ENCODE assay signal across 8 mouse cellular contexts in the genomic region with DNA sequence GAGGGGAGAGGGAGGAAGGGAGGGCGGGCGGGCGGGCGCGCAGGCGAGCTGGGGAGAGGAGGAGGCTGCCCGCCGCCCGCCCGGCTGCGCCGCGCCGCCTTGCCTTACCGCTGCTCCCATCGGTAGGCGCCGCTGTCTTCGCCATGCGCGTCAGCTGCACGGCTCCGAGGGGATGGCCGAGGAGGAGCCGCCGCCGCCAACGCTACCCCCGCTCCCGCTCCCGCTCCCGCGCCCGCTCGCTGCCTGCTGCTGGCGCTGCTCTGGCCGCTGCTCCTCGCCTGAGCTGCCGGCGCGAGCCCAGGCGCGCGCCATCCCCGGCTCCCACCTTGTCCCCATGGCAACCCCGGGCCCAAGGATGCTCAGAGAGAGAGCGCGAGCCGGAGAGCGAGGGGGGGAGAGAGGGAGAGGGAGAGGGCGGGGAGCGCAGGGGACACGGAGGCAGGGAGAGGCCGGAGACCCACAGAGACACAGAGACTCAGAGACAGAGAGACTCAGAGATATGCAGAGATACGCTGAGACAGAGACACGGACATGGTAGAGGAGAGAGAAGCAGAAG. TPM values are rescaled to one million over a fixed set of nuclear protein-coding genes. Genes with fewer than 3 reads are reported as not detected.
A peak's percentile ranks its signal among the peaks of the same experiment; 100 is the strongest.
DNase-seq lines count a peak whose midpoint lies in the region; ATAC-seq and TF ChIP-seq lines count a peak whose summit lies in the region.

A gene (minus strand): TSS at position 121 of the 556 bp plus-strand sequence.

- WGBS in forebrain, embryonic 10.5 days = under 1% methylated on average over 49 of the region's 56 CpGs
- WGBS in heart, embryonic 14.5 days = under 1% methylated on average over 35 of the region's 56 CpGs
- WGBS in liver, embryonic 12.5 days (ENCODE audit: insufficient replicate concordance) = under 1% methylated on average over 51 of the region's 56 CpGs
- WGBS in stomach, embryonic 16.5 days = 1% methylated on average over 36 of the region's 56 CpGs

- peak; percentile 88 for DNase-seq in CD4-positive, CD25-positive, alpha-beta regulatory T cell, adult 2 months (ENCODE audit: low read depth, low spot score)
- peak; percentile 88 for DNase-seq in forebrain, embryonic 10.5 days (ENCODE audit: extremely low spot score, low spot score)
- DNase-seq in kidney, postnatal 25 days = peak; percentile 39 to 70

- peak within 1 kb of the TSS; percentile 72 for H3K4me2 ChIP-seq in heart, embryonic 14.5 days (ENCODE audit: low read length)
- H3K4me2 ChIP-seq in liver, embryonic 12.5 days = peak within 1 kb of the TSS; percentile 67
- peak within 1 kb of the TSS; percentile 24 for H3K4me2 ChIP-seq in myocyte (ENCODE audit: low read depth)
- peak within 1 kb of the TSS; percentile 85 for H3K4me2 ChIP-seq in stomach, embryonic 16.5 days (ENCODE audit: low read depth, low read length)

- peaks cover 100% of the 10 kb centered on the region for H3K27me3 ChIP-seq in forebrain, embryonic 10.5 days (ENCODE audit: poor library complexity, severe bottlenecking)
- peaks cover 99% of the 10 kb centered on the region for H3K27me3 ChIP-seq in heart, embryonic 14.5 days (ENCODE audit: control insufficient read depth, insufficient read depth, low read length)
- H3K27me3 ChIP-seq in liver, embryonic 12.5 days (replicated peaks) = peaks cover 99% of the 10 kb centered on the region
- peaks cover 68% of the 10 kb centered on the region for H3K27me3 ChIP-seq in myocyte (ENCODE audit: control insufficient read depth, insufficient read depth, insufficient read length)
- H3K27me3 ChIP-seq in stomach, embryonic 16.5 days (ENCODE audit: control insufficient read depth, insufficient read depth, low read length) = peaks cover 89% of the 10 kb centered on the region

- no peaks in the 10 kb centered on the region for H3K36me3 ChIP-seq in forebrain, embryonic 10.5 days (replicated peaks)
- H3K36me3 ChIP-seq in heart, embryonic 14.5 days (ENCODE audit: control insufficient read depth, insufficient read depth, low read length) = no peaks in the 10 kb centered on the region
- H3K36me3 ChIP-seq in liver, embryonic 12.5 days = no peaks in the 10 kb centered on the region
- H3K36me3 ChIP-seq in myocyte (ENCODE audit: control insufficient read depth, insufficient read depth) = no peaks in the 10 kb centered on the region
- H3K36me3 ChIP-seq in stomach, embryonic 16.5 days (ENCODE audit: control insufficient read depth, insufficient read depth, low read length) = no peaks in the 10 kb centered on the region

- no peak for TF ChIP-seq POLR2A in bone marrow macrophage, adult 2 months (IDR thresholded peaks at IDR 0.05; ENCODE audit: borderline replicate concordance, low read depth, low read length)
- no peak for TF ChIP-seq POLR2A in myocyte (IDR thresholded peaks at IDR 0.05; ENCODE audit: insufficient read length, low read depth)

- peak within 1 kb of the TSS; percentile 35 for H3K4me3 ChIP-seq in bone marrow macrophage, adult 2 months (ENCODE audit: insufficient read depth, low read length)
- H3K4me3 ChIP-seq in forebrain, embryonic 10.5 days = peak within 1 kb of the TSS; percentile 68
- H3K4me3 ChIP-seq in heart, embryonic 14.5 days (ENCODE audit: control insufficient read depth in 1 of 2, insufficient read depth in 1 of 2, low read depth in 1 of 2, low read length in 2 of 2) = peak within 1 kb of the TSS; percentile 39 to 50
- peak within 1 kb of the TSS; percentile 50 for H3K4me3 ChIP-seq in liver, embryonic 12.5 days
- no peak within 1 kb of the TSS for H3K4me3 ChIP-seq in myocyte
- H3K4me3 ChIP-seq in stomach, embryonic 16.5 days (replicated peaks; ENCODE audit: low read length) = peak within 1 kb of the TSS; percentile 51

- H3ac ChIP-seq in myocyte (ENCODE audit: control insufficient read depth, insufficient read length) = no peak within 1 kb of the TSS

- H3K9me3 ChIP-seq in forebrain, embryonic 10.5 days = no peaks in the 10 kb centered on the region
- no peaks in the 10 kb centered on the region for H3K9me3 ChIP-seq in heart, embryonic 14.5 days (ENCODE audit: control insufficient read depth, low read length)
- H3K9me3 ChIP-seq in liver, embryonic 12.5 days (replicated peaks) = no peaks in the 10 kb centered on the region
- H3K9me3 ChIP-seq in stomach, embryonic 16.5 days (replicated peaks; ENCODE audit: control insufficient read depth, low read length) = no peaks in the 10 kb centered on the region

- H3K27ac ChIP-seq in bone marrow macrophage, adult 2 months (ENCODE audit: insufficient read depth, low read depth, low read length) = no peak within 1 kb of the TSS
- H3K27ac ChIP-seq in forebrain, embryonic 10.5 days = peak within 1 kb of the TSS; percentile 87
- no peak within 1 kb of the TSS for H3K27ac ChIP-seq in heart, embryonic 14.5 days (replicated peaks in 1 of 2; ENCODE audit: control insufficient read depth in 1 of 2, insufficient read depth in 1 of 2, low read depth in 2 of 2, low read length in 2 of 2)
- H3K27ac ChIP-seq in liver, embryonic 12.5 days = no peak within 1 kb of the TSS
- no peak within 1 kb of the TSS for H3K27ac ChIP-seq in stomach, embryonic 16.5 days (ENCODE audit: low read length)

- H3K4me1 ChIP-seq in bone marrow macrophage, adult 2 months (ENCODE audit: control insufficient read depth, insufficient read depth, low read length) = no peaks in the 10 kb centered on the region; the same call in 1 of the 2 replicates
- H3K4me1 ChIP-seq in forebrain, embryonic 10.5 days = peaks cover 56% of the 10 kb centered on the region
- peaks cover 0 to 9% of the 10 kb centered on the region in 2 experiments; a peak in 1 of 4 replicates for H3K4me1 ChIP-seq in heart, embryonic 14.5 days (ENCODE audit: control insufficient read depth in 2 of 2, insufficient read depth in 2 of 2, low read length in 2 of 2)
- peaks cover 48% of the 10 kb centered on the region for H3K4me1 ChIP-seq in liver, embryonic 12.5 days
- H3K4me1 ChIP-seq in stomach, embryonic 16.5 days (ENCODE audit: control insufficient read depth, insufficient read depth, low read length) = peaks cover 16% of the 10 kb centered on the region

- ATAC-seq in heart, embryonic 14.5 days (ENCODE audit: insufficient number of reproducible peaks, insufficient read depth, low FRiP score, low read depth) = peak; percentile 62
- ATAC-seq in liver, embryonic 12.5 days = peak; percentile 45; the same call in 1 of the 2 replicates
- ATAC-seq in stomach, embryonic 16.5 days (ENCODE audit: insufficient read depth, low FRiP score) = peak; percentile 81; the same call in 1 of the 2 replicates

- H3K79me2 ChIP-seq in myocyte (ENCODE audit: control insufficient read depth, insufficient read depth) = no peaks in the 10 kb centered on the region

- TF ChIP-seq CTCF in bone marrow macrophage, adult 2 months (IDR thresholded peaks at IDR 0.05; ENCODE audit: low read depth, low read length) = no peak

- no peak within 1 kb of the TSS; the same call in 1 of the 2 replicates for H3K9ac ChIP-seq in heart, embryonic 14.5 days (ENCODE audit: low read length)
- H3K9ac ChIP-seq in liver, embryonic 12.5 days = no peak within 1 kb of the TSS
- peak within 1 kb of the TSS; percentile 60 for H3K9ac ChIP-seq in stomach, embryonic 16.5 days (ENCODE audit: low read length)

TF ChIP-seq in myocyte, 11 proteins besides CTCF, POLR2A, EP300 and RAD21:
- TF ChIP-seq TCF3 (IDR thresholded peaks at IDR 0.05; ENCODE audit: insufficient read length, low read depth) (no peak), USF1 (IDR thresholded peaks at IDR 0.05; ENCODE audit: low read depth) (no peak), MYOD1 (IDR thresholded peaks at IDR 0.05; ENCODE audit: control insufficient read depth in 1 of 3, insufficient read length in 2 of 3, low read depth in 2 of 3) (peak in 2 of 3 experiments; percentile 33 to 34), MYOG (IDR thresholded peaks at IDR 0.05; ENCODE audit: control insufficient read depth in 1 of 3, insufficient read depth in 1 of 3, insufficient read length in 2 of 3, low read depth in 2 of 3) (peak in 1 of 3 experiments; percentile 36)

RNA-seq across cellular contexts. Expression of the gene that starts here (rescaled TPM):
- 105 and 121 TPM in 2 replicates for polyA plus RNA-seq in bone marrow macrophage, adult 2 months (2012; ENCODE audit: insufficient read depth, insufficient read length, missing spikeins)
- 5.5 and 7.0 TPM in 2 replicates for polyA plus RNA-seq in forebrain, embryonic 10.5 days (2016; fragmentation: Nextera tagmentation; extraction: Ambion mirVana)
- 0.50 and 0.71 TPM in 2 replicates for polyA plus RNA-seq in heart, embryonic 14.5 days (2014; fragmentation: Nextera tagmentation; extraction: Ambion mirVana)
- polyA plus RNA-seq in liver, embryonic 12.5 days (2016; fragmentation: Nextera tagmentation; extraction: Ambion mirVana) = 1.9 TPM in 2 replicates
- 0.01 TPM for polyA plus RNA-seq in myocyte (2012; fragmentation: generic; extraction: Trizol)
- 1.4 TPM in 2 replicates for polyA plus RNA-seq in stomach, embryonic 16.5 days (2015; fragmentation: Nextera tagmentation; extraction: Ambion mirVana)

Comparison
In these comparisons a context has a peak if more than half of its experiments do, and no peak if none do; other contexts are left out.
1. RNA of the gene that starts here (polyA plus RNA-seq): 105 to 121 TPM in bone marrow macrophage, adult 2 months; 5.5 to 7.0 TPM in forebrain, embryonic 10.5 days, 1.9 TPM in liver, embryonic 12.5 days, 1.4 TPM in stomach, embryonic 16.5 days, 0.50 to 0.71 TPM in heart, embryonic 14.5 days and 0.01 TPM in myocyte (single experiment); every median in the first group is over 10 times any median in the second.
2. Peak in ATAC-seq, H3K4me3 ChIP-seq and H3K4me2 ChIP-seq in heart, embryonic 14.5 days; RNA of the gene not detected or under 1 TPM.
3. H3K4me2 ChIP-seq: peak in every context shown above with its lines; median percentile 85 in stomach, embryonic 16.5 days; 72 in heart, embryonic 14.5 days; 67 in liver, embryonic 12.5 days; 24 in myocyte.
4. Peak in every context shown above with its lines, with median percentiles within 50 percentile points of each other: DNase-seq and ATAC-seq.